Mouse (Mus musculus) megakaryocyte, embryonic 14.5 days (primary cell): ENCODE measurements around the gene Serinc5. TPM values are rescaled to one million over a fixed set of nuclear protein-coding genes. Genes with fewer than 3 reads are reported as not detected.
A peak's percentile ranks its signal among the peaks of the same experiment; 100 is the strongest.
"Not testable (repeated sequence)": the region's sequence is repeated elsewhere in the genome, so short reads cannot be mapped to it uniquely, and the experiment has no call there.

Source experiments
- H3K27me3 ChIP-seq: replicated peaks from 2 replicates; pipeline ENCODE3; 2012; ENCODE audit warnings: inconsistent platforms
- H3K36me3 ChIP-seq: replicated peaks from 2 replicates; pipeline ENCODE3; 2012; ENCODE audit warnings: low read length, inconsistent platforms, mixed read lengths
- H3K4me1 ChIP-seq: 2 replicates; pipeline ENCODE4 v1.6.1; 2012; ENCODE audit warnings: inconsistent platforms
- H3K4me3 ChIP-seq: replicated peaks from 2 replicates; pipeline ENCODE3; 2012; ENCODE audit warnings: moderate library complexity, mild to moderate bottlenecking, inconsistent platforms
- H3K9me3 ChIP-seq: 2 replicates; pipeline ENCODE4 v1.6.1; 2012; ENCODE audit warnings: inconsistent platforms
- FLI1 ChIP-seq: IDR thresholded peaks from 2 replicates; pipeline ENCODE4 v1.6.1; 2012; ENCODE audit warnings: low read length, inconsistent platforms, mixed read lengths
- GATA1 ChIP-seq: IDR thresholded peaks from 3 replicates; pipeline ENCODE4 v1.6.1; 2012; ENCODE audit warnings: mixed read lengths, low read length, inconsistent platforms, borderline replicate concordance
- polyA plus RNA-seq: library from polyadenylated mRNA; stranded (reverse); fragments of >175 nt; gene quantifications from 2 replicates; pipeline ENCODE4 v1.2.3, GENCODE M21; 2012; ENCODE audit warnings: low replicate concordance; ENCODE audit not compliant: insufficient read depth

Serinc5 gene
- polyA plus RNA-seq, 1 experiment = 1.1 TPM

DNA sequence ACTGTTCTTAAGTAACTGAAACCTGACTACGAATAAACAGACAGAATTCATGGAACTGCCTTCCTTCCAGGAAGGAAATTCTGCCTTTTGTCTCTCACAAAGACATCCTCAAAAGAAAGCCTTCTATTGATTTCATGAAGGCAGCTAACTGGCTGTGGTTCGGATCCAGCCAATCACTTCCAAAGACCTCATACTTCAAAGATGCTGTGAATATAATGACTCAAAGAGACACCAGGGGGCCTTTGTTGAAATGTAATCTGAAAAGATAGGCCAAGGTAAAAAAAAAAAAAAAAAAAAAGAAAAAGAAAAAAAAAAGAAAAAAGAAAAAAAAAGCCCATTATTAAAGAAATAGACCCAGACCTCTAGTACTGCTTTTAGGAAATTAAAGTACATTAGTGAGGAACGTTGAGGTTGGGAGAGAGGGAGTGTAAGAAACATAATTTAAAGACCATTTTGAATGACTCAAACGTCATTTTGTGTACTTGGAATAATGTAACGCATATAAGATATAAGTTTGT, 18.6 kb upstream of the Serinc5 start:
- Histone ChIP-seq H3K4me1 (peaks cover 86% of the 10 kb centered on the region), H3K4me3 (no peak overlapping the region), H3K9me3 (no peaks in the 10 kb centered on the region), H3K27me3 (no peaks in the 10 kb centered on the region), H3K36me3 (no peaks in the 10 kb centered on the region)
- no peak for TF ChIP-seq FLI1

DNA sequence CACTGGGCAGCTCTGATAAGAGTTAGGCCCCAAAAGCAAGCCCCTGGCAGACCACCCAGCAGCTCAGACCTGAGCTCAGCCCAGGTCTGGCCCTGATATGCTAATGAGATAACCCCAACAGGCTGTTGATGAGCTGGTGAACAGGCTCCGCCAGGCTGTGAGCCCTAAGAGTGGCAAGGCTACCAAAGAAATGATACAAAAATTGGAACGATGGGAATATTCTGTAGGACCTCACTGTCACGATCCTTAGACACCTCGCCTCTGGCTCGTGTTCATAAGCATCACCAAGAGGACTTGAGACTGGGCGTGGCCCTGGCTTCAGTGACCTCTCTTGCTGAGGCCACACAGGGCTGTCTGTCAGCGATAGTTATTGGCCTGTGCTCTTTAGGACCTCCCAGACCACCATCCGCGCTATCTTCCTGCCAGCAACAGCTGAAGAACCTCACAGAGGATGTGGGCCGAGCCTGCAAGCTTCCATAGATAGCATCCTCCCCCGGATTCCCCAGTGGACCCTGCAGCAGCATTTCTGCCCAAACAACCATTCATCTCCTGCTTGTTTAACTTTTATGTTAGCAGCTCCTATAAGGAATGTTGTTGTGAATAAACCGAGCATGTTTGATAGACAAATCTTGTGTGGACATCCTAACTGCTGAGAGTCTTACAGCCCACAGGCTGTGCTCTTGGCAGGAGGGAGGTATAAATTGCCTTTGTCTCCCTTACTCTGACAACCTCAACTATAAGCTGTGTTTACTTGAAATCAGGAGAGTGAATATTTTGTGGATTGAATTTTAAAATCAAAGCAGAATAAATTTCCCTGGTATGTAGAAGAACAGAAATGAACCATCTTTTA, 17.9 kb upstream of the Serinc5 start:
- Histone ChIP-seq H3K4me3 (peak overlapping the region; percentile 82), H3K4me1 (peaks cover 79% of the 10 kb centered on the region), H3K27me3 (no peaks in the 10 kb centered on the region), H3K9me3 (no peaks in the 10 kb centered on the region), H3K36me3 (no peaks in the 10 kb centered on the region)
- TF ChIP-seq GATA1 (peak; percentile 49; the same call in 1 of the 3 replicates), FLI1 (no peak)

DNA sequence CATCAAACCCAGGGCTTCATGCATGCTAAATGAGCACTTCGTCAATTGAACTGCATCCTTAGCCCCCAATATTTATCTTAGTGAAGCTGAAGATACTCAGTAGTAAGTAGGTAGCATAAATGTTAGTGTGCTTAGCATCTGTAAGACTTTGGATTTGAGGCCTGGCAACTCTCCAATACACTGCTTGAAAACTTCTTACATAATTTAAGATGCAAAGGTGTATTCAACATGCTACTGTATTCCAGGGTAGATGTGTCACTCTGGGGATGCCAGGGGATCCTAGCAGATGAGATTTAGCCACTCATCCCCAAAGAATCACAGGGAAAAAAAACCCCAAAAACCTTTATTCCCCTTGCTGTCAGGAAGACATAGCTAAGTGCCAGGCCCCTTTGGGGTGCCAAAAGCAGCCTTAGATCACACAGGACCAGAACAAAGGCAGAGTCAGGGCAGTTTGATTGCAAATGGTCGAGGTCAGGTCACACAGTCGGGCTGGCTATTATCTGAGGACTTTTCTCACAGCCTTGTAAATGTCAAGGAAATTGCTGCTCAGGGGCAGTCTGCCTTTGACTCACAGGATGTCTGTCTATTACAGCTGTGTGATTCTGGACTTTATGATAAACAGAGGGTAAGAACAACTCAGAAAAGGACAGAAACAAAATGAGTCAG, 17.0 kb upstream of the Serinc5 start:
- Histone ChIP-seq H3K27me3 (no peaks in the 10 kb centered on the region), H3K4me3 (peak overlapping the region; percentile 16), H3K4me1 (peaks cover 76% of the 10 kb centered on the region), H3K36me3 (no peaks in the 10 kb centered on the region), H3K9me3 (no peaks in the 10 kb centered on the region)
- no peak; the same call in 2 of the 3 replicates for TF ChIP-seq GATA1
- no peak for TF ChIP-seq FLI1

DNA sequence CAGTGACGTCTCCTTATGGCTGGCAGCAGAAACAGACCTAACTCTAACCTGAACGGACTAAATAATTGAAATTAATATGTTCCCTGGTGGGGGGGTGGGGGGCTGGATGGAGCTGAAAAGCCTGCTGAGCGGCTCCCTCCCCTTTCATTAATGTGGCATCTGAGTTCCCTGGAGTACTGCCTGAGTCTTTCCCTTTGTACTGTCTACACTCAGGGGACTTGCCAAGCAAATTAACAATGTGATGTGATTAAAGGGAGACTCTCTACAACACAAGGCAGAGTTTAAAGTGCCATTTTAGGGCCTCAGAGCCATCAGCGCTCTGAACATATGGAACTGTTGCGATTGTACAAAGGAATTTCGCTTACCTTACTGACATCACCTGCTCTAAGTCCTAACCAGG, 16.4 kb upstream of the Serinc5 start:
- Histone ChIP-seq H3K4me1 (peaks cover 70% of the 10 kb centered on the region), H3K27me3 (no peaks in the 10 kb centered on the region), H3K4me3 (no peak overlapping the region), H3K36me3 (no peaks in the 10 kb centered on the region), H3K9me3 (no peaks in the 10 kb centered on the region)
- TF ChIP-seq GATA1 (no peak), FLI1 (no peak)

DNA sequence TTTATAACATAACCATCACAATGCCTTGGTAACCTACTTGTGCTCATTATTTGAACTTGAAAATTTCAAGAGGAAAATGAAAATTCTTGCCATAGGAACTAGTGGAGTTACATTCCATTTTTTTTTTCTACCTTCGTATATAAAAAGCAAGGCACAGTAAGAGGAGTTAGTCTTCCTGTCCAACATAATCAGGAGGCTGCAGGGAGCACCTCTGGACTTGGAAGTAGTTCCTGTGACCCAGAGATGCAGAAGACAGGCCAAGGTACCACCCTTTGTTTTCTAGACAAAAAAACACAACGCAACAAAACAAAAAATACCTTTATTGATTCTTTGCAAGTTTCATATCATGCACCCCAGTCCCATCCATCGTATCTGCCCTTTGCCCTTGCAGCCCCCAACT, 16.0 kb upstream of the Serinc5 start:
- TF ChIP-seq FLI1 = no peak
- no peak for TF ChIP-seq GATA1
- peaks cover 69% of the 10 kb centered on the region for H3K4me1 ChIP-seq

DNA sequence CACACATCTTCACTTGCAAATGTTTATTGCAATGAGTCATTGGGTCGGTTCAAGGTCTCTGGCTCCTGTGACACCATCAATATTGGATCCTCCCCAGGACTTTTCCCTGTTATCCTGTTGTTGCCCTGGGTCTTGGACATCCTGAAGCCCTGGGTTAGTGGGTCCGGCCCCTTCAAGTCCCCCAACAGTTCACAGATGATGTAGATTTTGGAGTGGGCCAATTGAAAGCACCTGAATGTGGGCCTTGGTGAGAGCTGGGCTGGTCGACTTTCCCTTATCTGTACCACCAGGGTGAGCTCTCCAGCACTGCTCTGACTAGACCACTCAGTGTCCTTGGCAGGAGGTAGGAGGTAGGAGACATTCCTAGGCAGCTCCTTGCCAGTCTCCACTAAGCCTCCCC, 15.5 kb upstream of the Serinc5 start:
- H3K4me3 ChIP-seq = no peak overlapping the region

More for the DNA sequence above, 16.0 kb upstream of the Serinc5 start:
- H3K4me3 ChIP-seq = no peak overlapping the region
- H3K36me3 ChIP-seq = no peaks in the 10 kb centered on the region
- no peaks in the 10 kb centered on the region for H3K27me3 ChIP-seq
- H3K9me3 ChIP-seq = no peaks in the 10 kb centered on the region

DNA sequence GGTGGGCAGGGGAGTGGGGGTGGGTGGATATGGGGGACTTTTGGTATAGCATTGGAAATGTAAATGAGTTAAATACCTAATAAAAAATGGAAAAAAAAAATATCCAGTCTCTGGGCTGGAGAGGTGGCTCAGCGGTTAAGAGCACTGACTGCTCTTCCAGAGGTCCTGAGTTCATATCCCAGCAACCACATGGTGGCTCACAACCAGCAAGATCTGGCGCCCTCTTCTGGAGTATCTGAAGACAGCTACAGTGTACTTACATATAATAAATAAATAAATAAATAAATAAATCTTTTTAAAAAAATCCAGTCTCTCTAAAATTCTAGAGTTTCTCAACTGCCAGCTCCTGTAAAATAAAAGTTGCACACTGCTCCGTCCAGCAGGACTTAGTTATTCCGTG, 5.6 kb upstream of the Serinc5 start:
- not testable (repeated sequence) for H3K27me3 ChIP-seq, H3K36me3 ChIP-seq, H3K4me3 ChIP-seq, H3K9me3 ChIP-seq
- H3K4me1 ChIP-seq = peaks cover 17% of the 10 kb centered on the region

More for the DNA sequence above, 15.5 kb upstream of the Serinc5 start:
- no peaks in the 10 kb centered on the region for H3K36me3 ChIP-seq
- no peaks in the 10 kb centered on the region for H3K27me3 ChIP-seq
- H3K4me1 ChIP-seq = peaks cover 66% of the 10 kb centered on the region
- no peaks in the 10 kb centered on the region for H3K9me3 ChIP-seq
- TF ChIP-seq GATA1 = no peak
- TF ChIP-seq FLI1 = no peak

DNA sequence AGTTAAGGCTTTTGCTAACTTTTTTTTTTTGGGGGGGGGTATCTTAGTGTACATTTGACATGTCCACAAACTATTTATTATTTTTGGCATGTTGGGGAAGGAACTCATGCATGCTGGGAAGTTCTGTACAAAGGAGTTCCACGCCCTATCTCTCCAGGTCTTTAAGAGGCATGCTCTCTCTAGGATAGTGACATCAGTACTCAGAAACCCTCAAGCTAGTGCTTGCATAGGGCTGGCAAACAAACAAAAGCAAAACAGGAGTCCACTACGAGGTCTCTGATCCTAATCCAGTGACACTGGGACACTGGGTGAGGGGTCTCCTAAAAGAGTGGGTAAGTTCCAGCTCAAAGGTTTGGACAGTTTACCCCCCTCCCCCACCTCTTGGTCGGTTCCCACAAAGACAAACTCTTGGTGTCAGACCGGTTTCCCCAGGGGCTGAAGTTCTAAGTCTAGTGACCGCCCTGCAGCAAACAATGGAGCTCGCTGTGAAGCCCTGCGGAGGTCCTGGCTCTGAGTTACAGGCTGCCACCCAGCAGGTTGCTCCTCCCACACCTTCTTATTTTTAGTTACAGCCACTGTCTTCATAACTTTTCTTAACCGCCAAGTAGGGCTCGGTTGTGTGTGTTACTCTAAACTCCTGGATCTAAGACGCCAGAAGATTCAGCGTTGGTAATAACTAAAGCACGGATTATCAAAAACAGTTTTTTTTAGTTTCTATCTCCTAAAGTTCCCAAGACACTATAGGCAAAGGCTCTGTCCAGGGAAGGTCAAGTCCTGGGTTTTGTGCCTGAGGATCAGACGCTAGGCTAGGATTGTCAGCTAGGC, 1.2 kb upstream of the Serinc5 start:
- H3K4me1 ChIP-seq = peaks cover 42% of the 10 kb centered on the region
- H3K27me3 ChIP-seq = no peaks in the 10 kb centered on the region
- peak overlapping the region; percentile 92 for H3K4me3 ChIP-seq
- H3K36me3 ChIP-seq = peaks cover 11% of the 10 kb centered on the region
- no peak for TF ChIP-seq FLI1
- TF ChIP-seq GATA1 = no peak
- H3K9me3 ChIP-seq = no peaks in the 10 kb centered on the region

DNA sequence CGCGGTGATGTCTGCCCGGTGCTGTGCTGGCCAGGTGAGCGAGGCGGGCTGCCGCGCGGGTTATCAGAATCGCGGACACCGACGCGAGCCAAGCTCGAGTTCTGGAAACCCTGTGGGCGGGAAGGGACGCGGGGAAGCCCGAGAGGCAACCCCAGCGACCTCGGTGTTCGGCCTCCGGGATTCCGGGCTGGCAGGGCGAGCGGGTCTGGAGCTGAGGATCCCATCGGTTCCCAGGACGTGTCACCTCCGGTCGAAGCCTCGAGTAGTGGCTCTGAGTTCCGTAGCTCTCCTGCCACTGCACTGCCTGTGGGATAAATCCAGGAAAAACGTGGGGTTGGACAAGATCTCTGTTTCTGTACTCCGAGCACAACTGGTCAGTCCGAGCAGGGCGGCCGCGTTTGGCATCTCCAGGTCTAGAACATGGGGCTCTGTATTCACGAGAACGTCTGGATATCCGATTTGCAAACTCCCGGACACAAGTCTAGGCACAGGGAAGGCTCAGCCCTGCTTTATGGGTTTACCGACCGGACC, 428 bp downstream of the Serinc5 start:
- Histone ChIP-seq H3K4me3 (peak overlapping the region; percentile 92), H3K4me1 (peaks cover 47% of the 10 kb centered on the region), H3K27me3 (no peaks in the 10 kb centered on the region), H3K36me3 (peaks cover 21% of the 10 kb centered on the region), H3K9me3 (no peaks in the 10 kb centered on the region)
- TF ChIP-seq FLI1 (no peak), GATA1 (no peak)
